Mouse (Mus musculus): ENCODE measurements around the gene Pcsk5. TPM values are rescaled to one million over a fixed set of nuclear protein-coding genes. Genes with fewer than 3 reads are reported as not detected.

Gene Pcsk5
- polyA plus RNA-seq, 1 experiment from 2014 or later = 24.0 TPM

DNA sequence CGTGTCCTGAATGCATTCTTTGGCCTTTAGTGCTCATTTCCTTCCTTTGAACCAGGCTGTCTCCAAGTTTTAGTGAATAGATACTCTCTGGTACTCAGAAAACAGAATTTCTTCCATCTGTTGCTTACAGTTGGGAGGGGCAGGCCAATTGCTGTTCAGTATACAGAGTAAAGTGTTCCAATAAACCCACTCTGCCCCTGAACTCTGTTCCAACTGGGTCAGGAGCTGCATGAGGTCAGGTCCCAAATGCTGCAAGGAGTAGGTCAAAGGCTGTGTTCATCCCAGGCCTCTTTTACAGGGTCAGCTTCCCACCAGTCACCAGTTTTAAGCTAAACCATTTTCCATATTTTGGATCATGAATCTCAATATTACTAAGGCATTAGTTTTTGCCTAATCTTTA lies 63.4 kb downstream of the Pcsk5 start:
- Histone ChIP-seq H3K9ac (ENCODE audit: low read depth, low read length) (no peak overlapping the region), H3K4me2 (ENCODE audit: low read depth, low read length) (no peak overlapping the region), H3K36me3 (ENCODE audit: control insufficient read depth, insufficient read depth, low read length) (no peaks in the 10 kb centered on the region)

DNA sequence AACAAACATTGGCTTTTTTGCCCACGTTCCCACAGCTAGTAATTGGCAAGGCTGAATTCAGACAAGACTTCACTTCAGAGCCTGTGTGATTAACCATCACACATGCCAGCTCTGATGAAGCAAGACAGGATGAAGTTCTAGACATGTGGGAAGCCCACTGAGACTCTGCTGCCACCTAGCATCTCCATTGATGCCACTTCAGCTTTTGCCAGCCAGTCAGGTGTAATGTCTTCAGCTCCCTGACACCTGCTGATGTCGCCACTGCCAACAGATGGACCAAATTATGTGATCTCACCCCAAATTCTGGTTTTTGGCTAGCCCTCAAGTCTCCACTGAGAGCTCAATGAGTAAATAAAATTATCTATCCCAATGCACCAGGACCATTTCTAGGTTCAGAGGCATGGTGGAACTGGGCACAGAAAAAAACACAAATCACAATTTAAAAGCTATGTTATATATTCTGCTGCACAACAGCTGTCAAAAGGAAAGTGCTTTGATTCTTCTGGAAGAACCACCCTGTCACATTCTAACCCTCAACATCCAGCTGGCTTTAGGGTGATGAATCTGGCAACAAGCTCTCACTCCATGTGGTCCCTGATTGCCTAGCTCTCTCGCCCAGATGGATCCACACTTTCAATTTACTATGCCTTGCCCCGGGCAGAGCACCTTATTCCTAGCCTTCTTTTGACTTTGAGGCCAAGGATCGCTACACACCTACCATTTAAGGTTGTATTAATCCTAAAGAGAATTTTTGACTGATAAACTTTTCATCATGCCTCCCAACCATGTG lies 67.6 kb downstream of the Pcsk5 start:
- H3K4me3 ChIP-seq (ENCODE audit: low read depth, low read length) = no peak overlapping the region
- no peak overlapping the region for H3K27ac ChIP-seq (replicated peaks; ENCODE audit: low read depth, low read length)
- H3K9ac ChIP-seq (ENCODE audit: low read depth, low read length) = no peak overlapping the region
- H3K27me3 ChIP-seq (replicated peaks; ENCODE audit: control insufficient read depth, insufficient read depth, low read length) = no peaks in the 10 kb centered on the region
- no peaks in the 10 kb centered on the region for H3K36me3 ChIP-seq (ENCODE audit: control insufficient read depth, insufficient read depth, low read length)
- no peaks in the 10 kb centered on the region for H3K4me1 ChIP-seq (ENCODE audit: control insufficient read depth, insufficient read depth, low read length)
- WGBS = 74% methylated on average over 5 of the region's 5 CpGs
- H3K4me2 ChIP-seq (ENCODE audit: low read depth, low read length) = no peak overlapping the region
- no peak for ATAC-seq (ENCODE audit: low read depth)
- DNase-seq (ENCODE audit: low spot score) = no peak
- H3K9me3 ChIP-seq (ENCODE audit: control insufficient read depth, low read length) = no peaks in the 10 kb centered on the region

More for the DNA sequence above, 63.4 kb downstream of the Pcsk5 start:
- ATAC-seq (ENCODE audit: low read depth) (no peak), DNase-seq (ENCODE audit: low spot score) (no peak)
- Histone ChIP-seq H3K4me1 (ENCODE audit: control insufficient read depth, insufficient read depth, low read length) (no peaks in the 10 kb centered on the region), H3K27ac (replicated peaks; ENCODE audit: low read depth, low read length) (no peak overlapping the region), H3K9me3 (ENCODE audit: control insufficient read depth, low read length) (no peaks in the 10 kb centered on the region), H3K27me3 (replicated peaks; ENCODE audit: control insufficient read depth, insufficient read depth, low read length) (no peaks in the 10 kb centered on the region), H3K4me3 (ENCODE audit: low read depth, low read length) (no peak overlapping the region)
- 61% methylated on average over 1 of the region's 1 CpGs for WGBS

DNA sequence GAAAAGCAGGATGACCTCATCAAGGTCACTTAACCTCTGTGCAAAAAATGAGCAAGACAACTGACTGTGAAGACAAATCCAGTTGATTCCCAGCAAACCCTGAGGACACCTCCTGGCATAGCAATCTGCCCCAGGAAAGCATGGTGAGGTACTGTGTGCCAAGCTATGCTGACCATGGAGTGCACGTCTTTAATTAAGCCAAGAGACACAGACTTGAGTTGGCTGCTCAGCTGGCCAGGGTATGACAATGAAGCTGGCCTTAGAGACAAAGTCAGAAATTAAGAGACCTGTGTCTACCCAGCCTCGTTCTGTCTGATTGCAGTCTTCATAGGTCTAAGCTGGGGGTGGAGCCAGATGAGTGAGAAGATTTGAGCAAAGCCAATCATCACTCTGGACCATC lies 72.4 kb downstream of the Pcsk5 start:
- DNase-seq (ENCODE audit: low spot score) (no peak), ATAC-seq (ENCODE audit: low read depth) (no peak)
- Histone ChIP-seq H3K27ac (replicated peaks; ENCODE audit: low read depth, low read length) (no peak overlapping the region), H3K9me3 (ENCODE audit: control insufficient read depth, low read length) (no peaks in the 10 kb centered on the region), H3K4me1 (ENCODE audit: control insufficient read depth, insufficient read depth, low read length) (no peaks in the 10 kb centered on the region), H3K27me3 (replicated peaks; ENCODE audit: control insufficient read depth, insufficient read depth, low read length) (no peaks in the 10 kb centered on the region), H3K4me3 (ENCODE audit: low read depth, low read length) (no peak overlapping the region), H3K36me3 (ENCODE audit: control insufficient read depth, insufficient read depth, low read length) (no peaks in the 10 kb centered on the region), H3K9ac (ENCODE audit: low read depth, low read length) (no peak overlapping the region), H3K4me2 (ENCODE audit: low read depth, low read length) (no peak overlapping the region)
- 90% methylated on average over 2 of the region's 2 CpGs for WGBS

DNA sequence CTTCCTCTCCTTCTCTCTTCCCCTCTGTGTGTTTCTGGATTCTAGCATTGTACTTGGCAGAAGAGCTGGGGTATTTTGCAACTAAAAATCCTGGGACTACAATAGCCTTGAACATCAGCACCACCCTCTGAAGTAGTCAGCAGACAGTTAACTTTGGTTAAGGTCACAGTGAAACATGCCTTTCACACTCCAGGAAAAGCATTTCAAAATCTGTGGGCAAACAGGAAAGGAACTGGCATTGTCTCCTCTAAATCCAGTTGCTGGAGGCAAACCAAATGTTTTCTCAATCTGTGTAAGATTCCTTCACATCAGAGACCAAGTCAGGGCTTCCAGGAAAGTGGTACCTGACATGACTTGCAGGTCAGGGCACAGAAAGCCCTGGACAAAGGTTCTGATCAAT lies 74.7 kb downstream of the Pcsk5 start:
- H3K4me3 ChIP-seq (ENCODE audit: low read depth, low read length) = no peak overlapping the region
- no peak overlapping the region for H3K27ac ChIP-seq (replicated peaks; ENCODE audit: low read depth, low read length)
- no peaks in the 10 kb centered on the region for H3K4me1 ChIP-seq (ENCODE audit: control insufficient read depth, insufficient read depth, low read length)
- no peak overlapping the region for H3K4me2 ChIP-seq (ENCODE audit: low read depth, low read length)
- ATAC-seq (ENCODE audit: low read depth) = no peak
- H3K9me3 ChIP-seq (ENCODE audit: control insufficient read depth, low read length) = no peaks in the 10 kb centered on the region
- no peaks in the 10 kb centered on the region for H3K36me3 ChIP-seq (ENCODE audit: control insufficient read depth, insufficient read depth, low read length)
- no peak for DNase-seq (ENCODE audit: low spot score)
- H3K27me3 ChIP-seq (replicated peaks; ENCODE audit: control insufficient read depth, insufficient read depth, low read length) = no peaks in the 10 kb centered on the region
- peak overlapping the region; percentile 5; the same call in 1 of the 2 replicates for H3K9ac ChIP-seq (ENCODE audit: low read depth, low read length)

DNA sequence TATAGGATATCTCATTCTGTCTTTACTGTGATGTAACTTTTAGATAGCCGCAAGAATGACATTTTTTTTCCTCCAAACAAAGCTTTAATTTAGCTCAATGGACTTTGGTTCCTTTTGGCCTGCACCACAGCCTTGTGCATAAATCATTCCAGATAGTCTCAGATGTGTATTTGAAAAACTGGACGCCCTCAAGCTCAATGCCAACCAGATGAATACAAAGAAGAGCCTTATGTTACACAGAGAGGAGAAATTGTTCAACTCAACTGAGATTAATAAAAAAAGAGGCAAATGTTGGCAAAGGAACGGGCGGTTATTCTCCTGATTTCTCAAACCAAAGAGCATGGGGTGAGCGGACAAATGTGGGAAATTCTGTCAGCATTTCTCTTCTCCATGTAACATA lies 75.8 kb downstream of the Pcsk5 start:
- Histone ChIP-seq H3K4me3 (ENCODE audit: low read depth, low read length) (no peak overlapping the region), H3K27me3 (replicated peaks; ENCODE audit: control insufficient read depth, insufficient read depth, low read length) (no peaks in the 10 kb centered on the region), H3K4me2 (ENCODE audit: low read depth, low read length) (no peak overlapping the region), H3K9ac (ENCODE audit: low read depth, low read length) (no peak overlapping the region), H3K27ac (replicated peaks; ENCODE audit: low read depth, low read length) (no peak overlapping the region; the same call in 1 of the 2 replicates), H3K4me1 (ENCODE audit: control insufficient read depth, insufficient read depth, low read length) (no peaks in the 10 kb centered on the region), H3K9me3 (ENCODE audit: control insufficient read depth, low read length) (no peaks in the 10 kb centered on the region), H3K36me3 (ENCODE audit: control insufficient read depth, insufficient read depth, low read length) (no peaks in the 10 kb centered on the region)
- DNase-seq (ENCODE audit: low spot score) (peak; percentile 6), ATAC-seq (ENCODE audit: low read depth) (no peak)
- 67% methylated on average over 5 of the region's 5 CpGs for WGBS

DNA sequence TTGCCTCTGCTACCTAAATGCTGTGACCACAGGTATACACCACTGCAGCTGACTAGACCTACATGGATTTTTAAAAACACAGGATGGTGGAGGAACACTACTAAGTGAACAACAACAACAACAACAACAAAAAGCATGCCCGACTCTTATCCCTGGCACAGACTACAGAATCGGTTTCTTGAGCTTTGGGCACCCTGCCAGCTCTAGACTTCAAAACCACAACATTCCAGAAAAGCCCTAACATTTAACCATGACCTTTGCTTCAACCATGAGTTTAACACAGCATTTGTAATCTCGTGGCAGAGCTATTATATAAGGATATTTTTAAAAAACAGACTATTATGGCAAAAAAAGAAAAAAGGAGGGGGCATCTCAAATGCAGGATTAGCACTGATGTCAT lies 84.6 kb downstream of the Pcsk5 start:
- DNase-seq (ENCODE audit: low spot score) (peak; percentile 54), ATAC-seq (ENCODE audit: low read depth) (no peak)
- whole genome bisulfite sequencing = 32% methylated on average over 3 of the region's 3 CpGs

DNA sequence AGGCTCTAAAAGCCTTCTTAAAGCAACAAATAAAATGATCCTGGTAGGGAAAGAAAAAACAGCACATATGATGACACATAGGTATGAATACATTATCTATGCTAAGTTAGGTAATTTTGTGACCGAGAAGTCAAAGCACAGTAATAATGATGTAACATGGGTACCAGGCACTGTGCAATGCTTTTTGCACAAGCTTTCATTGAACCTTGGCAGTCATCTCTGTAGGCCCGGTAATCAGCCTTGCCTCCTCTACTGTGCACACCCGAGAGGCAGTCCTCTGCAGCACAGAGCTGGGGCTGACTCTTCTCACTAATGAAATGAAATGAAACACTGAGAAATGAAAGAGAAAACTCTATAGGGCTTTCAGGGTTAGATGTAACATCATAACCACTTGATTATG lies 89.1 kb downstream of the Pcsk5 start:
- no peak overlapping the region for H3K27ac ChIP-seq (replicated peaks; ENCODE audit: low read depth, low read length)
- no peaks in the 10 kb centered on the region for H3K4me1 ChIP-seq (ENCODE audit: control insufficient read depth, insufficient read depth, low read length)
- 0 out of 2 replicates have a peak, but pooled peaks cover 6% of the 10 kb centered on the region for H3K36me3 ChIP-seq (ENCODE audit: control insufficient read depth, insufficient read depth, low read length)
- no peaks in the 10 kb centered on the region for H3K9me3 ChIP-seq (ENCODE audit: control insufficient read depth, low read length)
- no peaks in the 10 kb centered on the region for H3K27me3 ChIP-seq (replicated peaks; ENCODE audit: control insufficient read depth, insufficient read depth, low read length)
- no peak overlapping the region for H3K4me3 ChIP-seq (ENCODE audit: low read depth, low read length)
- ATAC-seq (ENCODE audit: low read depth) (no peak), DNase-seq (ENCODE audit: low spot score) (no peak)
- H3K4me2 ChIP-seq (ENCODE audit: low read depth, low read length) = no peak overlapping the region
- 82% methylated on average over 3 of the region's 3 CpGs for WGBS
- H3K9ac ChIP-seq (ENCODE audit: low read depth, low read length) = no peak overlapping the region

More for the DNA sequence above, 84.6 kb downstream of the Pcsk5 start:
- no peaks in the 10 kb centered on the region for H3K9me3 ChIP-seq (ENCODE audit: control insufficient read depth, low read length)
- H3K4me2 ChIP-seq (ENCODE audit: low read depth, low read length) = no peak overlapping the region
- H3K4me1 ChIP-seq (ENCODE audit: control insufficient read depth, insufficient read depth, low read length) = no peaks in the 10 kb centered on the region
- no peak overlapping the region for H3K9ac ChIP-seq (ENCODE audit: low read depth, low read length)
- H3K27ac ChIP-seq (replicated peaks; ENCODE audit: low read depth, low read length) = no peak overlapping the region
- H3K27me3 ChIP-seq (replicated peaks; ENCODE audit: control insufficient read depth, insufficient read depth, low read length) = no peaks in the 10 kb centered on the region
- 0 out of 2 replicates have a peak, but pooled peaks cover 6% of the 10 kb centered on the region for H3K36me3 ChIP-seq (ENCODE audit: control insufficient read depth, insufficient read depth, low read length)
- H3K4me3 ChIP-seq (ENCODE audit: low read depth, low read length) = no peak overlapping the region

DNA sequence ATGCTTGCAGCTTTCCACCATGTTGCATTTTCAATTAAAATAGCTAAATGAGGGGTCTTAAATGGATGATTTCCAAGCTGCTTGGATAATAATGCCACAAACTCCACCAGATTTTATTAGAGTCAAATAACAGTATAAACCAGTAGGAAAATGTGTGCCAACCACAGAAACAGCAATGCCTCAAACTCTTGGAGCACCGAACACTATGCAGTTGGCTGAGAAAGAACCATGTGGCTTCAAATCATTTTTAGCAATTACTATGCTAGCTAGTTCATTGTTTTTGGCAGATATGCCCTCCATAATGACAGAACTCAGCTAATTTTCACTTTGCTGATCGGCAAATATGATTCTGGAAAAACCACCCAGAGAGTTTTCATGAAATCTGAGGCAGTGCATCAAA lies 92.1 kb downstream of the Pcsk5 start:
- Histone ChIP-seq H3K9me3 (ENCODE audit: control insufficient read depth, low read length) (no peaks in the 10 kb centered on the region), H3K4me1 (ENCODE audit: control insufficient read depth, insufficient read depth, low read length) (no peaks in the 10 kb centered on the region; the same call in 1 of the 2 replicates), H3K4me2 (ENCODE audit: low read depth, low read length) (no peak overlapping the region)

DNA sequence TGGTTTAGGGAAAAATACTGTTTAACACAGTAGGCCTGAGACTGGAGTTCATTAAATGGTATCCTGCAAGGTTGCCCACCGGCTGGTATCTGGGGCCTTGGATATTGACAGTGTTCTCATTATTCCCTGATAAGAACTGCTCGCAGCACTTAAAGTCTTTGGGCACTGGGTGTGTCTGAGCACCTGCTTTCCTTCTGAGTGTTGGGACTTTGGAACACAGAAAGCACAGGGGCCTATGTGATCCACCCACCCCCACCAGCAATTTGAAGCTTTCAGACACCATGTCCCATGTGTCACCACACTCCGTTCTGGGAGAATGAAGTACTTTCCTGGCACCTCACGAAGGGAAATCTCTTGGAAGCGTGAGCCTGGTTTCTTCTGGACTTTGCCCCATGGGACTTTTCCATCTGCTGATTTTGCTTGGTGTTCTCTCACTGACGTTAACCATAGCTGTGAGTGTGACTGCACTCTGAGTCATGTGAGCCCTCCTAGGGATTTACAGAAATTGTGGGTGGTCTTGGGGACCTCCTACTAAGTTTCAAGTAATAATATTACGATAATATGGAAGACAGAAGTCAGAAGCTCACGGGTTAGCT lies 92.9 kb downstream of the Pcsk5 start:
- DNase-seq (ENCODE audit: low spot score) (no peak), ATAC-seq (ENCODE audit: low read depth) (no peak)
- Histone ChIP-seq H3K4me2 (ENCODE audit: low read depth, low read length) (no peak overlapping the region), H3K27ac (replicated peaks; ENCODE audit: low read depth, low read length) (no peak overlapping the region), H3K9me3 (ENCODE audit: control insufficient read depth, low read length) (no peaks in the 10 kb centered on the region), H3K36me3 (ENCODE audit: control insufficient read depth, insufficient read depth, low read length) (no peaks in the 10 kb centered on the region), H3K9ac (ENCODE audit: low read depth, low read length) (no peak overlapping the region), H3K4me1 (ENCODE audit: control insufficient read depth, insufficient read depth, low read length) (no peaks in the 10 kb centered on the region; the same call in 1 of the 2 replicates), H3K4me3 (ENCODE audit: low read depth, low read length) (no peak overlapping the region), H3K27me3 (replicated peaks; ENCODE audit: control insufficient read depth, insufficient read depth, low read length) (no peaks in the 10 kb centered on the region)
- 78% methylated on average over 8 of the region's 8 CpGs for WGBS

More for the DNA sequence above, 92.1 kb downstream of the Pcsk5 start:
- WGBS = 86% methylated on average over 2 of the region's 2 CpGs
- no peak for ATAC-seq (ENCODE audit: low read depth)
- H3K27me3 ChIP-seq (replicated peaks; ENCODE audit: control insufficient read depth, insufficient read depth, low read length) = no peaks in the 10 kb centered on the region
- H3K36me3 ChIP-seq (ENCODE audit: control insufficient read depth, insufficient read depth, low read length) = no peaks in the 10 kb centered on the region
- no peak for DNase-seq (ENCODE audit: low spot score)
- no peak overlapping the region for H3K4me3 ChIP-seq (ENCODE audit: low read depth, low read length)
- no peak overlapping the region for H3K9ac ChIP-seq (ENCODE audit: low read depth, low read length)
- H3K27ac ChIP-seq (replicated peaks; ENCODE audit: low read depth, low read length) = no peak overlapping the region
